Comparison of ENCODE assay signal across 9 mouse cellular contexts in genomic region chr13:92593731-92594396, GRCm38 (mm10). TPM values are rescaled to one million over a fixed set of nuclear protein-coding genes. Genes with fewer than 3 reads are reported as not detected.
DNase-seq lines count a peak whose midpoint lies in the region; ATAC-seq lines count a peak whose summit lies in the region.
"Had no signal": no experiment of that assay in that cellular context is flagged by ENCODE, and none has a peak within 500 bp of the region (broad histone marks: within the 10 kb centered on the region; RNA-seq: fewer than 3 reads in every experiment).

No protein-coding gene starts in this region.

- no peak overlapping the region for H3K9ac ChIP-seq in lung, embryonic 16.5 days (ENCODE audit: low read length)
- no peak overlapping the region for H3K9ac ChIP-seq in embryonic facial prominence, embryonic 14.5 days (ENCODE audit: low read depth, low read length)
- H3K9ac ChIP-seq in intestine, embryonic 16.5 days (ENCODE audit: low read depth, low read length) = no peak overlapping the region
- H3K9ac ChIP-seq in neural tube, embryonic 15.5 days (replicated peaks) = no peak overlapping the region
- H3K9ac ChIP-seq: embryonic facial prominence, embryonic 12.5 days; limb, embryonic 15.5 days had no signal

- peak overlapping the region; percentile 85 for H3K27ac ChIP-seq in lung, embryonic 16.5 days (ENCODE audit: low read length)
- no peak overlapping the region for H3K27ac ChIP-seq in embryonic facial prominence, embryonic 14.5 days (replicated peaks; ENCODE audit: low read depth, low read length)
- H3K27ac ChIP-seq in intestine, embryonic 16.5 days (ENCODE audit: low read length) = peak overlapping the region; percentile 74
- peak overlapping the region; percentile 54 for H3K27ac ChIP-seq in neural tube, embryonic 15.5 days (replicated peaks)
- H3K27ac ChIP-seq: embryonic facial prominence, embryonic 12.5 days; limb, embryonic 15.5 days had no signal

- intact Hi-C loops in gastrocnemius, postnatal 14 days (cut with DNase I; ENCODE audit: low total_unique reads) = no loop called here

- no peaks in the 10 kb centered on the region for H3K9me3 ChIP-seq in lung, embryonic 16.5 days (ENCODE audit: control insufficient read depth, low read length)
- no peaks in the 10 kb centered on the region for H3K9me3 ChIP-seq in embryonic facial prominence, embryonic 14.5 days (ENCODE audit: control insufficient read depth, low read length)
- H3K9me3 ChIP-seq in intestine, embryonic 16.5 days (ENCODE audit: control insufficient read depth, low read length) = no peaks in the 10 kb centered on the region
- no peaks in the 10 kb centered on the region for H3K9me3 ChIP-seq in neural tube, embryonic 15.5 days (replicated peaks)
- H3K9me3 ChIP-seq: embryonic facial prominence, embryonic 12.5 days; limb, embryonic 15.5 days had no signal

- H3K27me3 ChIP-seq in lung, embryonic 16.5 days (ENCODE audit: control insufficient read depth, insufficient read depth, low read depth, low read length) = no peaks in the 10 kb centered on the region
- H3K27me3 ChIP-seq in embryonic facial prominence, embryonic 14.5 days (replicated peaks; ENCODE audit: control insufficient read depth, insufficient read depth, low read length) = no peaks in the 10 kb centered on the region
- no peaks in the 10 kb centered on the region for H3K27me3 ChIP-seq in intestine, embryonic 16.5 days (replicated peaks; ENCODE audit: control insufficient read depth, insufficient read depth, low read length)
- no peaks in the 10 kb centered on the region for H3K27me3 ChIP-seq in neural tube, embryonic 15.5 days (replicated peaks)
- H3K27me3 ChIP-seq: embryonic facial prominence, embryonic 12.5 days; limb, embryonic 15.5 days had no signal

- no peaks in the 10 kb centered on the region for H3K36me3 ChIP-seq in lung, embryonic 16.5 days (ENCODE audit: control insufficient read depth, insufficient read depth, low read length)
- H3K36me3 ChIP-seq in embryonic facial prominence, embryonic 14.5 days (ENCODE audit: control insufficient read depth, insufficient read depth, low read length) = no peaks in the 10 kb centered on the region
- no peaks in the 10 kb centered on the region for H3K36me3 ChIP-seq in intestine, embryonic 16.5 days (ENCODE audit: control insufficient read depth, insufficient read depth, low read length)
- no peaks in the 10 kb centered on the region for H3K36me3 ChIP-seq in neural tube, embryonic 15.5 days
- H3K36me3 ChIP-seq: embryonic facial prominence, embryonic 12.5 days; limb, embryonic 15.5 days had no signal

- no peak overlapping the region for H3K4me3 ChIP-seq in lung, embryonic 16.5 days (ENCODE audit: low read length)
- H3K4me3 ChIP-seq in embryonic facial prominence, embryonic 14.5 days (ENCODE audit: low read depth, low read length) = no peak overlapping the region
- no peak overlapping the region for H3K4me3 ChIP-seq in intestine, embryonic 16.5 days (ENCODE audit: low read length)
- no peak overlapping the region for H3K4me3 ChIP-seq in neural tube, embryonic 15.5 days (replicated peaks)
- H3K4me3 ChIP-seq: embryonic facial prominence, embryonic 12.5 days; limb, embryonic 15.5 days had no signal

- 0 out of 2 replicates have a peak, but pooled peaks have one; percentile 8 for ATAC-seq in lung, embryonic 16.5 days (ENCODE audit: low read depth)
- ATAC-seq in embryonic facial prominence, embryonic 14.5 days (ENCODE audit: low read depth) = 0 out of 2 replicates have a peak, but pooled peaks have one; percentile 16
- no peak for ATAC-seq in intestine, embryonic 16.5 days
- peak; percentile 40; the same call in 1 of the 2 replicates for ATAC-seq in neural tube, embryonic 15.5 days (ENCODE audit: low FRiP score)

- 12% methylated on average over 3 of the region's 3 CpGs for WGBS in lung, embryonic 16.5 days
- WGBS in embryonic facial prominence, embryonic 14.5 days = 30% methylated on average over 3 of the region's 3 CpGs
- 20% methylated on average over 3 of the region's 3 CpGs for WGBS in intestine, embryonic 16.5 days
- 5% methylated on average over 3 of the region's 3 CpGs for WGBS in neural tube, embryonic 15.5 days

- no peak overlapping the region for H3K4me2 ChIP-seq in lung, embryonic 16.5 days (ENCODE audit: low read depth, low read length)
- H3K4me2 ChIP-seq in embryonic facial prominence, embryonic 14.5 days (ENCODE audit: low read depth, low read length) = no peak overlapping the region
- H3K4me2 ChIP-seq in intestine, embryonic 16.5 days (ENCODE audit: low read depth, low read length) = no peak overlapping the region
- H3K4me2 ChIP-seq in neural tube, embryonic 15.5 days = no peak overlapping the region
- H3K4me2 ChIP-seq: embryonic facial prominence, embryonic 12.5 days; limb, embryonic 15.5 days had no signal

- DNase-seq in lung, postnatal 36 days = no peak
- DNase-seq in embryonic facial prominence, embryonic 14.5 days (ENCODE audit: low spot score) = no peak
- no peak for DNase-seq in gastrocnemius, postnatal 14 days
- no peak for DNase-seq in retina, embryonic 14.5 days (ENCODE audit: low spot score)

- peaks cover 26% of the 10 kb centered on the region for H3K4me1 ChIP-seq in lung, embryonic 16.5 days (replicated peaks; ENCODE audit: control insufficient read depth, insufficient read depth, low read length)
- no peaks in the 10 kb centered on the region; the same call in 1 of the 2 replicates for H3K4me1 ChIP-seq in embryonic facial prominence, embryonic 14.5 days (ENCODE audit: control insufficient read depth, insufficient read depth, low read length)
- peaks cover 27% of the 10 kb centered on the region for H3K4me1 ChIP-seq in intestine, embryonic 16.5 days (ENCODE audit: control insufficient read depth, insufficient read depth, low read length)
- peaks cover 25% of the 10 kb centered on the region for H3K4me1 ChIP-seq in neural tube, embryonic 15.5 days
- H3K4me1 ChIP-seq: limb, embryonic 15.5 days had no signal

RNA-seq across cellular contexts. Expression of gene Serinc5, which starts 17.0 kb away (rescaled TPM):
- polyA plus RNA-seq in lung, embryonic 16.5 days (2015; fragmentation: Nextera tagmentation; extraction: Ambion mirVana) = 33.2 and 34.2 TPM in 2 replicates
- polyA plus RNA-seq in embryonic facial prominence, embryonic 14.5 days (2014; fragmentation: Nextera tagmentation; extraction: Ambion mirVana) = 19.8 and 20.0 TPM in 2 replicates
- 18.0 and 18.9 TPM in 2 replicates for polyA plus RNA-seq in intestine, embryonic 16.5 days (2015; fragmentation: Nextera tagmentation; extraction: Ambion mirVana)
- 16.1 and 16.6 TPM in 2 replicates for polyA plus RNA-seq in neural tube, embryonic 15.5 days (2015; fragmentation: Nextera tagmentation; extraction: Ambion mirVana)
- total RNA-seq in gastrocnemius, postnatal 14 days (2021) = 10 to 100 TPM; 11.7 to 15.2 TPM

RNA-seq across cellular contexts. Expression of gene Spz1, which starts 17.9 kb away (rescaled TPM):
- polyA plus RNA-seq in lung, embryonic 16.5 days (2015; fragmentation: Nextera tagmentation; extraction: Ambion mirVana) = not detected in 2 replicates
- polyA plus RNA-seq in embryonic facial prominence, embryonic 14.5 days (2014; fragmentation: Nextera tagmentation; extraction: Ambion mirVana) = not detected in 2 replicates
- polyA plus RNA-seq in intestine, embryonic 16.5 days (2015; fragmentation: Nextera tagmentation; extraction: Ambion mirVana) = not detected in 2 replicates
- polyA plus RNA-seq in neural tube, embryonic 15.5 days (2015; fragmentation: Nextera tagmentation; extraction: Ambion mirVana) = not detected in 2 replicates
- total RNA-seq in gastrocnemius, postnatal 14 days (2021) = not detected
- polyA plus RNA-seq: embryonic facial prominence, embryonic 12.5 days; limb, embryonic 15.5 days had no signal
